In the genomic region with DNA sequence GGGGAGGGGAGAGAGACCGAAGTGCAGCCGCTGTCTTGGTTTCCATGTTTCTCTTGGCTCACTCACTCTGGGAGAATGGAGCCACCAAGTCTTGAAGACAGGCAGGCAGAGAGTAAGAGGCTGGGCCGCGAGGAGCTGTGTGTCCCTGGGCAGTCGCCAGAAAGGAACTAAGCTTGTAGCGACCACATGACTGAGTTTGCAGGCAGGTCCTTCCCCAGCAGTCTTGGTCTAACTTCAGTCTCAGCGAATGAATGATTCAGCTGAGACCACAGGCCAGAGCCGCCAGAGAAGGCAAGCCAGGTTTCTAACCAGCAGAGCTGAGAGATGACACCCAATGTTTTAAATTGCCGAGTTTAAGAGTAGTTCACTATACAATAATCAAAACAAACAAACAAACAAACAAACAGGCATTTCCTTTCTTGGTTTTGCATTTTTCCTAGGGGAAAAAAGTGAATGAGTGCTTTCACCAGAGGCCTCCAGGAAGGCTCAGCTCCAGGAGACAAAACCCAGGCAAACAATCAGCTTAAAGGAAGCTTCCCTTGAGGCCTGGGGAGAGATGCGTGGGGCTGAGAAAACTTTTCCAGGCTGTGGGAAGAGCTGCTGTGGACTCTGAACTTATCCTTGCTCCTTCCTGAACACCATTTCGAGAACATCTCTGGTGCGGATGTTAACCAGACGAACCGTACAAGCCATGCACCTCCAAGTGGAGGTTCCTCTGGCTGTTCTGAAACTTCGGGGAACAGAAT, we compare ENCODE assay signal across 8 mouse cellular contexts.
DNase-seq lines count a peak whose midpoint lies in the region; ATAC-seq and TF ChIP-seq lines count a peak whose summit lies in the region.

No protein-coding gene starts in this region.

- H3K4me3 ChIP-seq in gastrocnemius, adult 2 months: peak overlapping the region; percentile 73

- DNase-seq in left cerebral cortex, postnatal 14 days (ENCODE audit: low spot score in 2 of 2): peak; percentile 30 to 44
- DNase-seq in left cerebral cortex, postnatal 36 days (ENCODE audit: low spot score in 2 of 2): no peak
- peak; percentile 30 to 57 for DNase-seq in adrenal gland, postnatal 36 days
- peak; percentile 81 for DNase-seq in gastrocnemius, adult 2 months
- DNase-seq in kidney, adult 11 months: peak; percentile 29
- peak; percentile 76 for DNase-seq in lung, postnatal 25 days (ENCODE audit: low spot score)
- no peak for DNase-seq in urinary bladder, adult 18-20 months (ENCODE audit: low spot score in 2 of 2)

- intact Hi-C loops in left cerebral cortex, postnatal 14 days (cut with DNase I): no loop called here
- intact Hi-C loops in left cerebral cortex, postnatal 36 days (cut with DNase I): loop anchor here (5.0 kb wide), 2 partner anchors 37 to 72 kb away; no protein-coding TSS in a partner anchor
- intact Hi-C loops in gastrocnemius, adult 2 months (cut with DNase I): loop anchor here (5.0 kb wide), 2 partner anchors 38 to 138 kb away; no protein-coding TSS in a partner anchor

- TF ChIP-seq CTCF in gastrocnemius, adult 2 months (IDR thresholded peaks at IDR 0.05): no peak

- H3K27ac ChIP-seq in gastrocnemius, adult 2 months: peak overlapping the region; percentile 93

- ATAC-seq in inflammation-experienced regulatory T-cells, adult 6 months: no peak

Comparison
In these comparisons a context has a peak if more than half of its experiments do, and no peak if none do; other contexts are left out.
1. DNase-seq: peak in left cerebral cortex, postnatal 14 days (2 of 2), adrenal gland, postnatal 36 days (2 of 2), gastrocnemius, adult 2 months (single experiment), kidney, adult 11 months (single experiment) and lung, postnatal 25 days (single experiment); none in left cerebral cortex, postnatal 36 days (0 of 2) and urinary bladder, adult 18-20 months (0 of 2).